Mouse (Mus musculus): Measurements from ENCODE around the gene Olfr815. TPM values are rescaled to one million over a fixed set of nuclear protein-coding genes. Genes with fewer than 3 reads are reported as not detected.
"Not testable (repeated sequence)": the region's sequence is repeated elsewhere in the genome, so short reads cannot be mapped to it uniquely, and the experiment has no call there.

The Olfr815 gene
- total RNA-seq (2012; rRNA removed): 0.58 and 0.63 TPM in 2 replicates

DNA sequence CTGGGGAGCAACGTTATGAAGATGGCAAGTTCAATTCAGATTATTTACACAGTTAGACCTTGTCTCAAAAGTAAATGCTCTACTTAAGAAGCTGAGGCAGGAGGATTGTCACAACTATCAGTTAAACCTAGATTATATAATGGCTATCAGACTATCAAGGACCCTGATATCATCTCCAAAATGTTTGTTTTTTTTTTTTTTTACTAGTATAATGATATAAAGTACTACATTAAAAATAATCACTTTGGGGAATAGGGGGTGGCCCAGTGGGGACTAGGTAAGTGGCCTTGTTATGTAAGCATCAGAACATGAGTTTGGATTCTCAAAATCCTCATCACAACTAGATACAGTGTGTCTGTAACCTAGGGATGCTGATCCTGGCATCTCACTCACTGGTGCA is at the start of gene Olfr815:
Olfr815 (minus strand) TSS at position 101 of the 400 bp plus-strand sequence.
- H3K9ac ChIP-seq (ENCODE audit: insufficient read depth, low read depth, low read length, poor library complexity, severe bottlenecking); H3K9me3 ChIP-seq (ENCODE audit: control insufficient read depth, insufficient read depth, low read depth, low read length); H3K4me1 ChIP-seq (ENCODE audit: control insufficient read depth in 2 of 2, insufficient read depth in 2 of 2, low read length in 2 of 2, poor library complexity in 1 of 2); H3K36me3 ChIP-seq (ENCODE audit: control insufficient read depth, insufficient read depth, low read length, poor library complexity, severe bottlenecking); in situ Hi-C loops (cut with MboI; ENCODE audit: low sequenced_read_pairs in 2 of 2, unreplicated experiment in 2 of 2); H3K27ac ChIP-seq (ENCODE audit: insufficient read depth, low read depth, low read length, poor library complexity, severe bottlenecking); DNase-seq (ENCODE audit: low read depth, low spot score); H3K4me3 ChIP-seq (ENCODE audit: insufficient read depth in 1 of 2, low read depth in 1 of 2, low read length in 2 of 2, poor library complexity in 1 of 2, severe bottlenecking in 1 of 2): not testable (repeated sequence)

DNA sequence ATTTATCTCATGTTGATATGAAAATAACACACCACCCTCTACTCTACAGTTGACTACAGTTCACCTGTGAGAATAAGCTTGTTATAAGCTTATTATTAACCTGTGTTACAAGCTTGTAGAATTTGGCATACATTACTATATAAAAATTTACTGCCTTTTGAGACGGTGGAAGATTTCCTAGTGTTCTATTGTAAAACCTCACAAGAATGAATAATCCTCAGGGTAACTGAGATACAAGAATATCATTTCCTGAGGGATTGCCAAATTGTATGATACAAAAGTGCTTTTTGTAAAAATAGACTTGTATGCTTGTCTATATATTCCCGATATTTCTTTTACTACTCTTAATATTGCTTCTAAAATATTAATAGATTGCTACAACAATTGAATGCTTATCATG is 43.3 kb upstream of the Olfr815 start, which contains the start of gene Olfr818:
Olfr818 (minus strand) TSS at position 101 of the 400 bp plus-strand sequence.
- in situ Hi-C loops (cut with MboI; ENCODE audit: low sequenced_read_pairs in 2 of 2, unreplicated experiment in 2 of 2): no loop called here

DNA sequence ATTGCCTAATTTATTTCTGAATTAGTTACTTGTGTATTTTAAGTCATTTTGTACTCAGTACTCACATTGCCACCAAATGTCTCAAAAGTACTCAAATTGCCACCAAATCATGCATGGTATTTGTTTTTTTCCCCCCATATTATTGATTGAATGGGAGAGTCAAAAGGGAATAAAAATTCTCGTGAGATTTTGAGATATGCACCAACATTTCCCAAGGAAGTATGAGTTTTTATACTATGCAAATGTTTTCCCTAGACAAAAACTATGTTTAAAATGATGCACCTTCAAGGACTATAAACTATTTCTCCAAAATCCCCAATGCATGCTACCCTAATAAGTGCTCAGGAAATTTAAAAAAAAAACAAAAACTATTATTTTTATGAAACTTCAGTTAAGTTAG is 9.8 kb upstream of the Olfr815 start, which contains the start of gene Olfr816:
Olfr816 (minus strand) TSS at position 101 of the 400 bp plus-strand sequence.
- in situ Hi-C loops (cut with MboI; ENCODE audit: low sequenced_read_pairs in 2 of 2, unreplicated experiment in 2 of 2): no loop called here
- no peaks in the 10 kb centered on the region for H3K4me1 ChIP-seq (ENCODE audit: control insufficient read depth in 2 of 2, insufficient read depth in 2 of 2, low read length in 2 of 2, poor library complexity in 1 of 2)

More for the DNA sequence above, 43.3 kb upstream of the Olfr815 start, which contains the start of gene Olfr818:
- TF ChIP-seq ZC3H11A (IDR thresholded peaks at IDR 0.05; ENCODE audit: borderline replicate concordance, low read depth, low read length) (no peak), HCFC1 (IDR thresholded peaks at IDR 0.05; ENCODE audit: borderline replicate concordance, insufficient read depth, low read length) (no peak), CHD2 (IDR thresholded peaks at IDR 0.05; ENCODE audit: low read depth, low read length) (no peak), MAFK (IDR thresholded peaks at IDR 0.05; ENCODE audit: insufficient read depth, low read depth, low read length) (no peak), ZNF384 (IDR thresholded peaks at IDR 0.05; ENCODE audit: low read depth, low read length) (no peak)
- no peaks in the 10 kb centered on the region for H3K4me1 ChIP-seq (ENCODE audit: control insufficient read depth in 2 of 2, insufficient read depth in 2 of 2, low read length in 2 of 2, poor library complexity in 1 of 2)
- H3K9ac ChIP-seq (ENCODE audit: insufficient read depth, low read depth, low read length, poor library complexity, severe bottlenecking): no peak within 1 kb of the TSS
- no peaks in the 10 kb centered on the region for H3K9me3 ChIP-seq (ENCODE audit: control insufficient read depth, insufficient read depth, low read depth, low read length)
- H3K27ac ChIP-seq (ENCODE audit: insufficient read depth, low read depth, low read length, poor library complexity, severe bottlenecking): no peak within 1 kb of the TSS
- H3K36me3 ChIP-seq (ENCODE audit: control insufficient read depth, insufficient read depth, low read length, poor library complexity, severe bottlenecking): no peaks in the 10 kb centered on the region
- no peak for DNase-seq (ENCODE audit: low read depth, low spot score)
- H3K4me3 ChIP-seq (ENCODE audit: insufficient read depth in 1 of 2, low read depth in 1 of 2, low read length in 2 of 2, poor library complexity in 1 of 2, severe bottlenecking in 1 of 2): no peak within 1 kb of the TSS

DNA sequence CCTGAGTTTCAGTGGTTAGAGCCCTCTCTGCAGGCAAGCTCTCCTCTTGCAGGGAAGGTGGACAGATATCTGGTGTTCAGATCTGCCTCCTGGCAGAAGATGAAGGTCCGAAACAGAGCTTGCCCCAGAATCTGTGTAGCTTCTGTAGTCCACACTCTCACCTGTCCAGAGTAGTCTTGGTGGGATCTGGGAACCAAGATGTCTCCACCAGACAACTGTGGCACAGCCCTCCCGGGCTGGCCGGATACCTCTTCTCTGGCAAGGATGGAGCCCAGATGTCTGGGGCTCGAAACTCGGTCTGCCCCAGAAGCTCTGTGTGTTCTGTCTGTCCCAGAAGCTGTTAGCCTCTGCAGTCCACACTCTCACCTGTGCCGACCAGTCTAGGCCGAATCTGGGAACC is 19.7 kb downstream of the Olfr815 start:
- Histone ChIP-seq H3K4me3 (ENCODE audit: insufficient read depth in 1 of 2, low read depth in 1 of 2, low read length in 2 of 2, poor library complexity in 1 of 2, severe bottlenecking in 1 of 2) (no peak overlapping the region), H3K27ac (ENCODE audit: insufficient read depth, low read depth, low read length, poor library complexity, severe bottlenecking) (no peak overlapping the region), H3K9me3 (ENCODE audit: control insufficient read depth, insufficient read depth, low read depth, low read length) (no peaks in the 10 kb centered on the region), H3K9ac (ENCODE audit: insufficient read depth, low read depth, low read length, poor library complexity, severe bottlenecking) (no peak overlapping the region), H3K36me3 (ENCODE audit: control insufficient read depth, insufficient read depth, low read length, poor library complexity, severe bottlenecking) (no peaks in the 10 kb centered on the region), H3K4me1 (ENCODE audit: control insufficient read depth in 2 of 2, insufficient read depth in 2 of 2, low read length in 2 of 2, poor library complexity in 1 of 2) (no peaks in the 10 kb centered on the region)
- in situ Hi-C loops (cut with MboI; ENCODE audit: low sequenced_read_pairs in 2 of 2, unreplicated experiment in 2 of 2): no loop called here
- no peak for TF ChIP-seq ZC3H11A (IDR thresholded peaks at IDR 0.05; ENCODE audit: borderline replicate concordance, low read depth, low read length)
- TF ChIP-seq CHD2 (IDR thresholded peaks at IDR 0.05; ENCODE audit: low read depth, low read length): no peak
- DNase-seq (ENCODE audit: low read depth, low spot score): no peak

More for the DNA sequence above, 9.8 kb upstream of the Olfr815 start, which contains the start of gene Olfr816:
- Histone ChIP-seq H3K9me3 (ENCODE audit: control insufficient read depth, insufficient read depth, low read depth, low read length) (no peaks in the 10 kb centered on the region), H3K27ac (ENCODE audit: insufficient read depth, low read depth, low read length, poor library complexity, severe bottlenecking) (no peak within 1 kb of the TSS), H3K4me3 (ENCODE audit: insufficient read depth in 1 of 2, low read depth in 1 of 2, low read length in 2 of 2, poor library complexity in 1 of 2, severe bottlenecking in 1 of 2) (no peak within 1 kb of the TSS), H3K9ac (ENCODE audit: insufficient read depth, low read depth, low read length, poor library complexity, severe bottlenecking) (no peak within 1 kb of the TSS), H3K36me3 (ENCODE audit: control insufficient read depth, insufficient read depth, low read length, poor library complexity, severe bottlenecking) (no peaks in the 10 kb centered on the region)
- DNase-seq (ENCODE audit: low read depth, low spot score): no peak
- no peak for TF ChIP-seq ZNF384 (IDR thresholded peaks at IDR 0.05; ENCODE audit: low read depth, low read length)
- TF ChIP-seq ZC3H11A (IDR thresholded peaks at IDR 0.05; ENCODE audit: borderline replicate concordance, low read depth, low read length): no peak
- TF ChIP-seq MAFK (IDR thresholded peaks at IDR 0.05; ENCODE audit: insufficient read depth, low read depth, low read length): no peak
- no peak for TF ChIP-seq CHD2 (IDR thresholded peaks at IDR 0.05; ENCODE audit: low read depth, low read length)
- TF ChIP-seq HCFC1 (IDR thresholded peaks at IDR 0.05; ENCODE audit: borderline replicate concordance, insufficient read depth, low read length): no peak

DNA sequence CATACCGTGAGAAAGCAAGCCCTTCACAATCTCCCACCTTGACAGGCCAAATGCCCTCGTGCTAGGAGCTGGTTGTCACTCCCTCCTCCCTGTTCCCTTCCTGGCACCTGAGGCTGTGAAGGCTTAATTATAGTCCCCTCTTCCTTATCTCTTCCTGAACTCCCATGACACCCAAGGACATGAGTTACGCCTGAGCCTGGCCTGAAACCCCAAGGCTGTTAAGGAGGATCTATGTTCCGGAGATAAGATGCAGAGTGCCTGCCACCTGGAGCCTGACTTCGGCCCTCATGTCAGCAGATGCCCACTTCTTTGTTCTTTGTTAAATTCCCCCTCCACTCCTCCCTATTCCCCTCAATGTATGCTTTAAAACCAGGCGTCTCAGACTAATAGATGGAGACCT is 20.2 kb downstream of the Olfr815 start:
- H3K36me3 ChIP-seq (ENCODE audit: control insufficient read depth, insufficient read depth, low read length, poor library complexity, severe bottlenecking); DNase-seq (ENCODE audit: low read depth, low spot score): not testable (repeated sequence)

DNA sequence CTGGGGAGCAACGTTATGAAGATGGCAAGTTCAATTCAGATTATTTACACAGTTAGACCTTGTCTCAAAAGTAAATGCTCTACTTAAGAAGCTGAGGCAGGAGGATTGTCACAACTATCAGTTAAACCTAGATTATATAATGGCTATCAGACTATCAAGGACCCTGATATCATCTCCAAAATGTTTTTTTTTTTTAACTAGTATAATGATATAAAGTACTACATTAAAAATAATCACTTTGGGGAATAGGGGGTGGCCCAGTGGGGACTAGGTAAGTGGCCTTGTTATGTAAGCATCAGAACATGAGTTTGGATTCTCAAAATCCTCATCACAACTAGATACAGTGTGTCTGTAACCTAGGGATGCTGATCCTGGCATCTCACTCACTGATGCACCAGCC is 25.9 kb downstream of the Olfr815 start, which contains the start of gene Olfr814:
Olfr814 (minus strand) TSS at position 101 of the 400 bp plus-strand sequence.
- H3K27ac ChIP-seq (ENCODE audit: insufficient read depth, low read depth, low read length, poor library complexity, severe bottlenecking); in situ Hi-C loops (cut with MboI; ENCODE audit: low sequenced_read_pairs in 2 of 2, unreplicated experiment in 2 of 2); H3K36me3 ChIP-seq (ENCODE audit: control insufficient read depth, insufficient read depth, low read length, poor library complexity, severe bottlenecking); DNase-seq (ENCODE audit: low read depth, low spot score); H3K4me1 ChIP-seq (ENCODE audit: control insufficient read depth in 2 of 2, insufficient read depth in 2 of 2, low read length in 2 of 2, poor library complexity in 1 of 2); H3K9ac ChIP-seq (ENCODE audit: insufficient read depth, low read depth, low read length, poor library complexity, severe bottlenecking); H3K4me3 ChIP-seq (ENCODE audit: insufficient read depth in 1 of 2, low read depth in 1 of 2, low read length in 2 of 2, poor library complexity in 1 of 2, severe bottlenecking in 1 of 2); H3K9me3 ChIP-seq (ENCODE audit: control insufficient read depth, insufficient read depth, low read depth, low read length): not testable (repeated sequence)

More for the DNA sequence above, 20.2 kb downstream of the Olfr815 start:
- H3K27ac ChIP-seq (ENCODE audit: insufficient read depth, low read depth, low read length, poor library complexity, severe bottlenecking); H3K9me3 ChIP-seq (ENCODE audit: control insufficient read depth, insufficient read depth, low read depth, low read length); H3K4me1 ChIP-seq (ENCODE audit: control insufficient read depth in 2 of 2, insufficient read depth in 2 of 2, low read length in 2 of 2, poor library complexity in 1 of 2); in situ Hi-C loops (cut with MboI; ENCODE audit: low sequenced_read_pairs in 2 of 2, unreplicated experiment in 2 of 2); H3K4me3 ChIP-seq (ENCODE audit: insufficient read depth in 1 of 2, low read depth in 1 of 2, low read length in 2 of 2, poor library complexity in 1 of 2, severe bottlenecking in 1 of 2); H3K9ac ChIP-seq (ENCODE audit: insufficient read depth, low read depth, low read length, poor library complexity, severe bottlenecking): not testable (repeated sequence)
